Comparison of ENCODE assay signal across 15 mouse cellular contexts in genomic region chr12:21320317-21320716, GRCm38 (mm10). TPM values are rescaled to one million over a fixed set of nuclear protein-coding genes. Genes with fewer than 3 reads are reported as not detected.
DNase-seq lines count a peak whose midpoint lies in the region; ATAC-seq and TF ChIP-seq lines count a peak whose summit lies in the region.
"Had no signal": no experiment of that assay in that cellular context is flagged by ENCODE, and none has a peak within 500 bp of the region (broad histone marks: within the 10 kb centered on the region; RNA-seq: fewer than 3 reads in every experiment).

No protein-coding gene starts in this region.

- no peaks in the 10 kb centered on the region for H3K27me3 ChIP-seq in hindbrain, postnatal 0 days (ENCODE audit: insufficient read depth, low read length)
- no peaks in the 10 kb centered on the region; the same call in 1 of the 2 replicates for H3K27me3 ChIP-seq in hindbrain, embryonic 12.5 days
- H3K27me3 ChIP-seq in liver, embryonic 16.5 days (ENCODE audit: control insufficient read depth, insufficient read depth, low read depth, low read length) = no peaks in the 10 kb centered on the region
- H3K27me3 ChIP-seq in liver, embryonic 11.5 days (replicated peaks; ENCODE audit: control insufficient read depth, insufficient read depth, low read length) = no peaks in the 10 kb centered on the region
- H3K27me3 ChIP-seq: embryonic facial prominence, embryonic 15.5 days; forebrain, embryonic 15.5 days; neural tube, embryonic 13.5 days had no signal

- H3K4me2 ChIP-seq in hindbrain, postnatal 0 days (ENCODE audit: low read depth, low read length) = no peak overlapping the region
- no peak overlapping the region for H3K4me2 ChIP-seq in hindbrain, embryonic 12.5 days (replicated peaks)
- H3K4me2 ChIP-seq in liver, embryonic 16.5 days (ENCODE audit: low read depth, low read length) = no peak overlapping the region
- H3K4me2 ChIP-seq in liver, embryonic 11.5 days = no peak overlapping the region
- H3K4me2 ChIP-seq: embryonic facial prominence, embryonic 15.5 days; forebrain, embryonic 15.5 days; neural tube, embryonic 13.5 days had no signal

- H3K4me1 ChIP-seq in hindbrain, postnatal 0 days (ENCODE audit: insufficient read depth, low read length) = no peaks in the 10 kb centered on the region
- H3K4me1 ChIP-seq in hindbrain, embryonic 12.5 days = peaks cover 4% of the 10 kb centered on the region
- H3K4me1 ChIP-seq in liver, embryonic 16.5 days (ENCODE audit: control insufficient read depth, low read depth, low read length) = peaks cover 18% of the 10 kb centered on the region
- H3K4me1 ChIP-seq in liver, embryonic 11.5 days (replicated peaks; ENCODE audit: control insufficient read depth, insufficient read depth, low read length) = 0 out of 2 replicates have a peak, but pooled peaks cover 4% of the 10 kb centered on the region

- H3K36me3 ChIP-seq in hindbrain, postnatal 0 days (ENCODE audit: insufficient read depth, low read length) = peaks cover 18% of the 10 kb centered on the region; the same call in 1 of the 2 replicates
- H3K36me3 ChIP-seq in hindbrain, embryonic 12.5 days = peaks cover 30% of the 10 kb centered on the region
- peaks cover 3% of the 10 kb centered on the region for H3K36me3 ChIP-seq in liver, embryonic 16.5 days (ENCODE audit: control insufficient read depth, insufficient read depth)
- H3K36me3 ChIP-seq in liver, embryonic 11.5 days (ENCODE audit: control insufficient read depth, insufficient read depth, low read length) = peaks cover 18% of the 10 kb centered on the region

- H3K4me3 ChIP-seq in hindbrain, postnatal 0 days (ENCODE audit: low read length) = no peak overlapping the region
- no peak overlapping the region for H3K4me3 ChIP-seq in hindbrain, embryonic 12.5 days
- H3K4me3 ChIP-seq in liver, embryonic 16.5 days (ENCODE audit: low read depth, low read length) = no peak overlapping the region
- H3K4me3 ChIP-seq in liver, embryonic 11.5 days (ENCODE audit: low read depth, low read length) = no peak overlapping the region
- H3K4me3 ChIP-seq: embryonic facial prominence, embryonic 15.5 days; forebrain, embryonic 15.5 days; hindbrain, embryonic 10.5 days; neural tube, embryonic 13.5 days had no signal

- no peaks in the 10 kb centered on the region for H3K9me3 ChIP-seq in hindbrain, postnatal 0 days (ENCODE audit: low read length)
- no peaks in the 10 kb centered on the region for H3K9me3 ChIP-seq in hindbrain, embryonic 12.5 days (replicated peaks)
- no peaks in the 10 kb centered on the region for H3K9me3 ChIP-seq in liver, embryonic 16.5 days (replicated peaks; ENCODE audit: control insufficient read depth, low read length)
- H3K9me3 ChIP-seq in liver, embryonic 11.5 days (ENCODE audit: control insufficient read depth, low read length) = no peaks in the 10 kb centered on the region
- H3K9me3 ChIP-seq: embryonic facial prominence, embryonic 15.5 days; forebrain, embryonic 15.5 days; hindbrain, embryonic 10.5 days; neural tube, embryonic 13.5 days had no signal

- WGBS in hindbrain, postnatal 0 days = 68% methylated on average over 4 of the region's 4 CpGs
- WGBS in hindbrain, embryonic 12.5 days = 92% methylated on average over 4 of the region's 4 CpGs
- whole genome bisulfite sequencing in liver, embryonic 16.5 days (ENCODE audit: insufficient replicate concordance) = 72% methylated on average over 4 of the region's 4 CpGs
- WGBS in liver, embryonic 11.5 days = 82% methylated on average over 4 of the region's 4 CpGs

- H3K9ac ChIP-seq in hindbrain, postnatal 0 days (replicated peaks; ENCODE audit: low read length) = no peak overlapping the region
- no peak overlapping the region for H3K9ac ChIP-seq in hindbrain, embryonic 12.5 days
- no peak overlapping the region for H3K9ac ChIP-seq in liver, embryonic 16.5 days (ENCODE audit: low read depth, low read length)
- H3K9ac ChIP-seq in liver, embryonic 11.5 days (ENCODE audit: low read depth, low read length) = no peak overlapping the region
- H3K9ac ChIP-seq: embryonic facial prominence, embryonic 15.5 days; forebrain, embryonic 15.5 days; liver, postnatal 0 days; neural tube, embryonic 13.5 days had no signal

- ATAC-seq in hindbrain, postnatal 0 days = no peak
- ATAC-seq in hindbrain, embryonic 12.5 days (ENCODE audit: low FRiP score) = no peak
- no peak for ATAC-seq in liver, embryonic 16.5 days (ENCODE audit: low read depth)
- ATAC-seq in liver, embryonic 11.5 days (replicated peaks; ENCODE audit: low FRiP score) = no peak
- ATAC-seq: forebrain, embryonic 15.5 days; intestine, postnatal 0 days; liver, postnatal 0 days had no signal

- H3K27ac ChIP-seq in hindbrain, postnatal 0 days = no peak overlapping the region
- no peak overlapping the region for H3K27ac ChIP-seq in hindbrain, embryonic 12.5 days
- H3K27ac ChIP-seq in liver, embryonic 16.5 days (ENCODE audit: low read length) = 0 out of 2 replicates have a peak overlapping the region, but pooled peaks have one; percentile 15
- no peak overlapping the region for H3K27ac ChIP-seq in liver, embryonic 11.5 days (ENCODE audit: low read depth, low read length)
- H3K27ac ChIP-seq: embryonic facial prominence, embryonic 15.5 days; forebrain, embryonic 15.5 days; hindbrain, embryonic 10.5 days; neural tube, embryonic 13.5 days had no signal

- TF ChIP-seq CTCF in hindbrain, postnatal 0 days (IDR thresholded peaks at IDR 0.05; ENCODE audit: low read depth) = no peak

- peak; percentile 2 for DNase-seq in hindbrain, postnatal 0 days (ENCODE audit: low spot score)
- DNase-seq in liver, embryonic 11.5 days (ENCODE audit: low spot score) = no peak
- peak; percentile 71 for DNase-seq in cerebellum, postnatal 14 days
- peak; percentile 66 for DNase-seq in lung, postnatal 25 days (ENCODE audit: low spot score)
- no peak for DNase-seq in urinary bladder, adult 18-20 months (ENCODE audit: low spot score in 2 of 2)
- no peak for DNase-seq in left cerebral cortex, adult 8-10 months (ENCODE audit: low spot score in 2 of 2)
- DNase-seq: liver, postnatal 0 days; right cerebral cortex, postnatal 4 days had no signal

RNA-seq across cellular contexts. Expression of gene Iah1, which starts 4.1 kb away (rescaled TPM):
- total RNA-seq in hindbrain, postnatal 0 days (2014; rRNA removed) = 33.1 and 33.2 TPM in 2 replicates
- 31.2 and 37.0 TPM in 2 replicates for polyA plus RNA-seq in hindbrain, postnatal 0 days (2015; fragmentation: Nextera tagmentation; extraction: Ambion mirVana)
- polyA plus RNA-seq in hindbrain, embryonic 12.5 days (2016; fragmentation: Nextera tagmentation; extraction: Ambion mirVana) = 40.2 and 42.8 TPM in 2 replicates
- polyA plus RNA-seq in liver, embryonic 16.5 days (2015; fragmentation: Nextera tagmentation; extraction: Ambion mirVana) = 52.9 and 55.8 TPM in 2 replicates
- polyA plus RNA-seq in liver, embryonic 11.5 days (2014; fragmentation: Nextera tagmentation; extraction: Ambion mirVana) = 45.0 and 47.5 TPM in 2 replicates
- total RNA-seq in left cerebral cortex, adult 8-10 months (2022) = 10 to 100 TPM; 13.1 to 16.8 (median 15.0) TPM

RNA-seq across cellular contexts. Expression of gene Itgb1bp1, which starts 34.2 kb away (rescaled TPM):
- 20.8 and 21.1 TPM in 2 replicates for total RNA-seq in hindbrain, postnatal 0 days (2014; rRNA removed)
- polyA plus RNA-seq in hindbrain, postnatal 0 days (2015; fragmentation: Nextera tagmentation; extraction: Ambion mirVana) = 37.0 and 38.5 TPM in 2 replicates
- polyA plus RNA-seq in hindbrain, embryonic 12.5 days (2016; fragmentation: Nextera tagmentation; extraction: Ambion mirVana) = 36.5 and 39.6 TPM in 2 replicates
- 19.3 and 20.3 TPM in 2 replicates for polyA plus RNA-seq in liver, embryonic 16.5 days (2015; fragmentation: Nextera tagmentation; extraction: Ambion mirVana)
- 42.0 and 42.8 TPM in 2 replicates for polyA plus RNA-seq in liver, embryonic 11.5 days (2014; fragmentation: Nextera tagmentation; extraction: Ambion mirVana)
- 10 to 100 TPM; 42.6 to 50.0 (median 43.9) TPM for total RNA-seq in left cerebral cortex, adult 8-10 months (2022)

RNA-seq across cellular contexts. Expression of gene Cpsf3, which starts 35.1 kb away (rescaled TPM):
- 39.6 and 41.7 TPM in 2 replicates for total RNA-seq in hindbrain, postnatal 0 days (2014; rRNA removed)
- 69.5 and 69.7 TPM in 2 replicates for polyA plus RNA-seq in hindbrain, postnatal 0 days (2015; fragmentation: Nextera tagmentation; extraction: Ambion mirVana)
- 113 and 118 TPM in 2 replicates for polyA plus RNA-seq in hindbrain, embryonic 12.5 days (2016; fragmentation: Nextera tagmentation; extraction: Ambion mirVana)
- 39.6 and 40.9 TPM in 2 replicates for polyA plus RNA-seq in liver, embryonic 16.5 days (2015; fragmentation: Nextera tagmentation; extraction: Ambion mirVana)
- 110 and 117 TPM in 2 replicates for polyA plus RNA-seq in liver, embryonic 11.5 days (2014; fragmentation: Nextera tagmentation; extraction: Ambion mirVana)
- total RNA-seq in left cerebral cortex, adult 8-10 months (2022) = 10 to 100 TPM; 52.8 to 65.1 (median 60.1) TPM

RNA-seq across cellular contexts. Expression of gene Adam17, which starts 53.1 kb away (rescaled TPM):
- 16.4 and 18.9 TPM in 2 replicates for total RNA-seq in hindbrain, postnatal 0 days (2014; rRNA removed)
- polyA plus RNA-seq in hindbrain, postnatal 0 days (2015; fragmentation: Nextera tagmentation; extraction: Ambion mirVana) = 13.9 and 15.7 TPM in 2 replicates
- 37.4 and 40.7 TPM in 2 replicates for polyA plus RNA-seq in hindbrain, embryonic 12.5 days (2016; fragmentation: Nextera tagmentation; extraction: Ambion mirVana)
- 15.8 and 16.3 TPM in 2 replicates for polyA plus RNA-seq in liver, embryonic 16.5 days (2015; fragmentation: Nextera tagmentation; extraction: Ambion mirVana)
- 35.6 and 40.3 TPM in 2 replicates for polyA plus RNA-seq in liver, embryonic 11.5 days (2014; fragmentation: Nextera tagmentation; extraction: Ambion mirVana)
- total RNA-seq in left cerebral cortex, adult 8-10 months (2022) = 10 to 100 TPM; 14.5 to 18.1 (median 16.6) TPM

Comparison
In these comparisons a context has a peak if more than half of its experiments do, and no peak if none do; other contexts are left out.
1. DNase-seq: peak in hindbrain, postnatal 0 days (single experiment), cerebellum, postnatal 14 days (2 of 2) and lung, postnatal 25 days (single experiment); none in liver, embryonic 11.5 days (single experiment), urinary bladder, adult 18-20 months (0 of 2) and left cerebral cortex, adult 8-10 months (0 of 2).